Mouse (Mus musculus): ENCODE data around the gene Tbc1d10c. TPM values are rescaled to one million over a fixed set of nuclear protein-coding genes. Genes with fewer than 3 reads are reported as not detected.
"Not testable (repeated sequence)": the region's sequence is repeated elsewhere in the genome, so short reads cannot be mapped to it uniquely, and the experiment has no call there.

The Tbc1d10c gene
- polyA plus RNA-seq, 1 experiment from 2014 or later, result 0.60 TPM

GRCm38 (mm10) chr19:4142416-4143173 is 48.5 kb downstream of the Tbc1d10c start:
- Histone ChIP-seq H3K27ac (no peak overlapping the region), H3K79me2 (ENCODE audit: inconsistent target) (no peaks in the 10 kb centered on the region), H3K36me3 (ENCODE audit: inconsistent target) (no peaks in the 10 kb centered on the region), H3K4me3 (ENCODE audit: inconsistent target) (no peak overlapping the region)
- WGBS (ENCODE audit: missing documents), result 95% methylated on average over 18 of the region's 18 CpGs

GRCm38 (mm10) chr19:4140147-4140546 is 50.9 kb downstream of the Tbc1d10c start:
- Histone ChIP-seq H3K79me2 (ENCODE audit: inconsistent target) (no peaks in the 10 kb centered on the region), H3K36me3 (ENCODE audit: inconsistent target) (no peaks in the 10 kb centered on the region), H3K4me3 (ENCODE audit: inconsistent target) (no peak overlapping the region), H3K27ac (no peak overlapping the region)
- WGBS (ENCODE audit: missing documents), result 92% methylated on average over 6 of the region's 6 CpGs

DNA sequence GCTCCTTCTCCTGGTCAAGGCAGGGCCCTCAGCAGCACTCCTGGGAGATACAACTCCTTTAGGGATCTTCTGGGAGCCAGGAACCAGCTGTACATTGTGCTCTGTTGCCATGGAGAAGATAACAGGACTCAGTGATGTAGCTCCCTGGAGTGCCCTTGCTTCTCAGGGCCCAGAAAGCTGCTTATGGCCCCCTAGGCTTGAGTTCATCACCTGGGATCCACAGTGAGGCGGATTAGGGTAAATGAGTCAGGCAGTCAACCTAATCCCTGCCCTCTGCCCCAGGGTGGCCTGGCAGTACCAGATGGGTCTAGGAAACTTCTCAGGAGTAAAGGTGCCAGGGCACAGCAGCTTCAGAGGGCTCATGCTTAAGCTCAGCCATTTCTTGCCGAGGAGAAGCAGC is 51.6 kb downstream of the Tbc1d10c start, which contains the start of gene Gpr152:
Gene Gpr152, plus strand, starts transcription at position 342 of the 400 bp plus-strand sequence.
- no peak within 1 kb of the TSS for H3K27ac ChIP-seq
- 96% methylated on average over 2 of the region's 2 CpGs for WGBS (ENCODE audit: missing documents)
- no peak within 1 kb of the TSS for H3K4me3 ChIP-seq (ENCODE audit: inconsistent target)
- H3K79me2 ChIP-seq (ENCODE audit: inconsistent target), result no peaks in the 10 kb centered on the region
- H3K36me3 ChIP-seq (ENCODE audit: inconsistent target), result no peaks in the 10 kb centered on the region

- Histone ChIP-seq H3K27ac (no peak overlapping the region), H3K4me3 (ENCODE audit: inconsistent target) (no peak overlapping the region), H3K79me2 (ENCODE audit: inconsistent target) (no peaks in the 10 kb centered on the region), H3K36me3 (ENCODE audit: inconsistent target) (no peaks in the 10 kb centered on the region)
- 34% methylated on average over 5 of the region's 5 CpGs for WGBS (ENCODE audit: missing documents)
Measured at GRCm38 (mm10) chr19:4137913-4138312, 53.2 kb downstream of the Tbc1d10c start.

DNA sequence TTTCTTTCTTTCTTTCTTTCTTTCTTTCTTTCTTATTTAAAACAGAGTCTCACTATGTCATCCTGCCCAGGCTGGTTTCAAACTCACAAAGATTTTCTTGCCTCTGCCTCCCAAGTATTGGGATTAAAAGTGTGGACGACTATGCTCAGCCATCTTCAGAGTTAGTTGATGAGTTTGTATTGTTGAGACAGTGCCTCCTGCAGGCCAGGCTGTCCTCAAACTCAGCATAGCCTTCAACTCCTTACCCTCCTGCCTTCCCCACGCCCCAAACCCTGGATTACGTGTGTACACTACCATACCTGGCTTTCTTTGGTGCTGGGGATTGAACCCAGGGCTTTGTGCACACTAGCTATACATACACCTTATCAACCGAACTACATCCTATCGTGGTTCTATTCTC is 54.6 kb downstream of the Tbc1d10c start:
- Histone ChIP-seq H3K27ac (no peak overlapping the region), H3K4me3 (ENCODE audit: inconsistent target) (no peak overlapping the region), H3K36me3 (ENCODE audit: inconsistent target) (peaks cover 13% of the 10 kb centered on the region), H3K79me2 (ENCODE audit: inconsistent target) (no peaks in the 10 kb centered on the region)
- WGBS (ENCODE audit: missing documents), result 96% methylated on average over 5 of the region's 5 CpGs

GRCm38 (mm10) chr19:4135963-4136345 is 55.1 kb downstream of the Tbc1d10c start:
- not testable (repeated sequence) for H3K79me2 ChIP-seq (ENCODE audit: inconsistent target); H3K4me3 ChIP-seq (ENCODE audit: inconsistent target); H3K27ac ChIP-seq
- peaks cover 18% of the 10 kb centered on the region for H3K36me3 ChIP-seq (ENCODE audit: inconsistent target)
- WGBS (ENCODE audit: missing documents), result 46% methylated on average over 7 of the region's 8 CpGs

GRCm38 (mm10) chr19:4135229-4135962 is 55.7 kb downstream of the Tbc1d10c start:
- H3K4me3 ChIP-seq (ENCODE audit: inconsistent target); H3K27ac ChIP-seq; H3K79me2 ChIP-seq (ENCODE audit: inconsistent target): not testable (repeated sequence)
- 96% methylated on average over 5 of the region's 6 CpGs for WGBS (ENCODE audit: missing documents)
- peaks cover 19% of the 10 kb centered on the region for H3K36me3 ChIP-seq (ENCODE audit: inconsistent target)

- WGBS (ENCODE audit: missing documents), result 100% methylated on average over 2 of the region's 4 CpGs
- Histone ChIP-seq H3K36me3 (ENCODE audit: inconsistent target) (peaks cover 27% of the 10 kb centered on the region), H3K4me3 (ENCODE audit: inconsistent target) (no peak overlapping the region), H3K27ac (no peak overlapping the region), H3K79me2 (ENCODE audit: inconsistent target) (no peaks in the 10 kb centered on the region)
Measured at GRCm38 (mm10) chr19:4134354-4134753, 56.7 kb downstream of the Tbc1d10c start.

Other genes starting within 250 kb of the Tbc1d10c start
- gene Aldh3b3, start 232.6 kb downstream of the Tbc1d10c start, polyA plus RNA-seq (2018), result not detected in 3 replicates
- gene Aldh3b2, start 219.0 kb downstream of the Tbc1d10c start, polyA plus RNA-seq (2018), result not detected in 3 replicates
- 0.47 to 0.60 TPM (median 0.47 TPM) in 3 replicates for gene Acy3, start 204.7 kb downstream of the Tbc1d10c start, polyA plus RNA-seq (2018)
- not detected in 3 replicates for gene Tbx10, start 198.5 kb downstream of the Tbc1d10c start, polyA plus RNA-seq (2018)
- 6.9 to 10.7 TPM (median 7.0 TPM) in 3 replicates for gene Nudt8, start 190.7 kb downstream of the Tbc1d10c start, polyA plus RNA-seq (2018)
- gene Gm49405, start 190.7 kb downstream of the Tbc1d10c start, polyA plus RNA-seq (2018), result 0.07 to 0.19 TPM (median 0.13 TPM) in 3 replicates
- gene Doc2g, start 188.0 kb downstream of the Tbc1d10c start, polyA plus RNA-seq (2018), result 0.20 to 0.33 TPM in 2 of 3 replicates, not detected in the other
- 35.8 to 43.3 TPM (median 39.0 TPM) in 3 replicates for gene Ndufv1, start 178.5 kb downstream of the Tbc1d10c start, polyA plus RNA-seq (2018)
- 6.2 to 20.1 TPM (median 8.6 TPM) in 3 replicates for gene Gstp1, start 153.3 kb downstream of the Tbc1d10c start, polyA plus RNA-seq (2018)
- not detected in 3 replicates for gene Gstp2, start 145.3 kb downstream of the Tbc1d10c start, polyA plus RNA-seq (2018)
- not detected in 3 replicates for gene Gstp3, start 131.7 kb downstream of the Tbc1d10c start, polyA plus RNA-seq (2018)
- not detected in 3 replicates for gene Cabp2, start 109.7 kb downstream of the Tbc1d10c start, polyA plus RNA-seq (2018)
- 16.7 to 37.3 TPM (median 23.1 TPM) in 3 replicates for gene Cdk2ap2, start 94.1 kb downstream of the Tbc1d10c start, polyA plus RNA-seq (2018)
- 12.8 to 30.4 TPM (median 14.2 TPM) in 3 replicates for gene Pitpnm1, start 91.3 kb downstream of the Tbc1d10c start, polyA plus RNA-seq (2018)
- gene Aip, start 65.4 kb downstream of the Tbc1d10c start, polyA plus RNA-seq (2018), result 80.9 to 169 TPM (median 84.6 TPM) in 3 replicates
- gene Gpr152, start 51.5 kb downstream of the Tbc1d10c start, polyA plus RNA-seq (2018), result not detected in 3 replicates
- gene Cabp4, start 47.3 kb downstream of the Tbc1d10c start, polyA plus RNA-seq (2018), result not detected in 3 replicates
- 252 to 368 TPM (median 357 TPM) in 3 replicates for gene Coro1b, start 42.7 kb downstream of the Tbc1d10c start, polyA plus RNA-seq (2018)
- gene Ptprcap, start 37.7 kb downstream of the Tbc1d10c start, polyA plus RNA-seq (2018), result 0.28 to 0.53 TPM (median 0.41 TPM) in 3 replicates
- gene Rps6kb2, start 27.9 kb downstream of the Tbc1d10c start, polyA plus RNA-seq (2018), result 13.6 to 29.6 TPM (median 18.4 TPM) in 3 replicates
- 0.62 to 1.00 TPM (median 0.77 TPM) in 3 replicates for gene Carns1, start 15.8 kb downstream of the Tbc1d10c start, polyA plus RNA-seq (2018)
- gene Ppp1ca, start 781 bp upstream of the Tbc1d10c start, polyA plus RNA-seq (2018), result 375 to 413 TPM (median 395 TPM) in 3 replicates
- gene Rad9a, start 10.4 kb upstream of the Tbc1d10c start, polyA plus RNA-seq (2018), result 16.0 to 22.9 TPM (median 16.7 TPM) in 3 replicates
- 0.10 to 0.21 TPM (median 0.17 TPM) in 3 replicates for gene Clcf1, start 23.0 kb upstream of the Tbc1d10c start, polyA plus RNA-seq (2018)
- gene AC109138.7, start 23.1 kb upstream of the Tbc1d10c start, polyA plus RNA-seq (2018), result not detected in 3 replicates
- 33.8 to 76.3 TPM (median 47.8 TPM) in 3 replicates for gene Pold4, start 40.6 kb upstream of the Tbc1d10c start, polyA plus RNA-seq (2018)
- 32.6 to 83.1 TPM (median 36.6 TPM) in 3 replicates for gene Ssh3, start 77.9 kb upstream of the Tbc1d10c start, polyA plus RNA-seq (2018)
- gene Ankrd13d, start 91.9 kb upstream of the Tbc1d10c start, polyA plus RNA-seq (2018), result 3.2 to 8.1 TPM (median 5.6 TPM) in 3 replicates
- gene Grk2, start 114.9 kb upstream of the Tbc1d10c start, polyA plus RNA-seq (2018), result 131 to 143 TPM (median 139 TPM) in 3 replicates
- 30.1 to 62.8 TPM (median 39.7 TPM) in 3 replicates for gene Kdm2a, start 207.0 kb upstream of the Tbc1d10c start, polyA plus RNA-seq (2018)
- 4.4 to 12.0 TPM (median 6.0 TPM) in 3 replicates for gene Rhod, start 248.1 kb upstream of the Tbc1d10c start, polyA plus RNA-seq (2018)